Mouse (Mus musculus): ENCODE data around the gene Actl6a. TPM values are rescaled to one million over a fixed set of nuclear protein-coding genes. Genes with fewer than 3 reads are reported as not detected.
"Not testable (repeated sequence)": the region's sequence is repeated elsewhere in the genome, so short reads cannot be mapped to it uniquely, and the experiment has no call there.

The Actl6a gene
- polyA plus RNA-seq, 1 experiment from 2014 or later = 159 TPM

- ATAC-seq (replicated peaks; ENCODE audit: low FRiP score, low TSS enrichment, low read depth) = no peak
- H3K9me3 ChIP-seq (ENCODE audit: control insufficient read depth, low read length) = no peaks in the 10 kb centered on the region
- no peaks in the 10 kb centered on the region for H3K4me1 ChIP-seq (replicated peaks; ENCODE audit: control insufficient read depth, insufficient read depth, low read length)
- WGBS = 94% methylated on average over 6 of the region's 6 CpGs
- no peak overlapping the region for H3K9ac ChIP-seq (ENCODE audit: low read length)
- H3K27ac ChIP-seq (ENCODE audit: low read depth) = no peak overlapping the region
- DNase-seq (ENCODE audit: low spot score) = no peak
- no peak overlapping the region for H3K4me3 ChIP-seq (ENCODE audit: low read depth, low read length)
- H3K36me3 ChIP-seq (ENCODE audit: control insufficient read depth, insufficient read depth, low read length) = peaks cover 70% of the 10 kb centered on the region
- H3K27me3 ChIP-seq (replicated peaks; ENCODE audit: control insufficient read depth, insufficient read depth, low read length) = no peaks in the 10 kb centered on the region
- H3K4me2 ChIP-seq (ENCODE audit: low read length) = no peak overlapping the region
Measured at GRCm38 (mm10) chr3:32745001-32745400, 38.9 kb downstream of the Actl6a start.

- not testable (repeated sequence) for H3K9me3 ChIP-seq (ENCODE audit: control insufficient read depth, low read length); H3K4me3 ChIP-seq (ENCODE audit: low read depth, low read length); ATAC-seq (replicated peaks; ENCODE audit: low FRiP score, low TSS enrichment, low read depth); DNase-seq (ENCODE audit: low spot score); H3K27ac ChIP-seq (ENCODE audit: low read depth); H3K9ac ChIP-seq (ENCODE audit: low read length); H3K4me2 ChIP-seq (ENCODE audit: low read length); H3K4me1 ChIP-seq (replicated peaks; ENCODE audit: control insufficient read depth, insufficient read depth, low read length); H3K27me3 ChIP-seq (replicated peaks; ENCODE audit: control insufficient read depth, insufficient read depth, low read length)
- H3K36me3 ChIP-seq (ENCODE audit: control insufficient read depth, insufficient read depth, low read length) = peaks cover 71% of the 10 kb centered on the region
Measured at GRCm38 (mm10) chr3:32745426-32745825, 39.3 kb downstream of the Actl6a start.

- peaks cover 81% of the 10 kb centered on the region for H3K36me3 ChIP-seq (ENCODE audit: control insufficient read depth, insufficient read depth, low read length)
- no peak overlapping the region for H3K4me3 ChIP-seq (ENCODE audit: low read depth, low read length)
- no peaks in the 10 kb centered on the region for H3K27me3 ChIP-seq (replicated peaks; ENCODE audit: control insufficient read depth, insufficient read depth, low read length)
- 95% methylated on average over 9 of the region's 9 CpGs for WGBS
- no peaks in the 10 kb centered on the region for H3K4me1 ChIP-seq (replicated peaks; ENCODE audit: control insufficient read depth, insufficient read depth, low read length)
- no peak for DNase-seq (ENCODE audit: low spot score)
- no peak overlapping the region for H3K27ac ChIP-seq (ENCODE audit: low read depth)
- no peak overlapping the region for H3K4me2 ChIP-seq (ENCODE audit: low read length)
- no peaks in the 10 kb centered on the region for H3K9me3 ChIP-seq (ENCODE audit: control insufficient read depth, low read length)
- no peak overlapping the region for H3K9ac ChIP-seq (ENCODE audit: low read length)
- no peak for ATAC-seq (replicated peaks; ENCODE audit: low FRiP score, low TSS enrichment, low read depth)
Measured at GRCm38 (mm10) chr3:32748384-32748783, 42.3 kb downstream of the Actl6a start.

- ATAC-seq (replicated peaks; ENCODE audit: low FRiP score, low TSS enrichment, low read depth) (no peak), DNase-seq (ENCODE audit: low spot score) (no peak)
- H3K4me3 ChIP-seq (ENCODE audit: low read depth, low read length) = no peak overlapping the region
- H3K27ac ChIP-seq (ENCODE audit: low read depth) = no peak overlapping the region
- no peaks in the 10 kb centered on the region for H3K4me1 ChIP-seq (replicated peaks; ENCODE audit: control insufficient read depth, insufficient read depth, low read length)
- H3K4me2 ChIP-seq (ENCODE audit: low read length) = no peak overlapping the region
- H3K27me3 ChIP-seq (replicated peaks; ENCODE audit: control insufficient read depth, insufficient read depth, low read length) = no peaks in the 10 kb centered on the region
- no peaks in the 10 kb centered on the region for H3K9me3 ChIP-seq (ENCODE audit: control insufficient read depth, low read length)
- H3K9ac ChIP-seq (ENCODE audit: low read length) = no peak overlapping the region
- H3K36me3 ChIP-seq (ENCODE audit: control insufficient read depth, insufficient read depth, low read length) = peaks cover 81% of the 10 kb centered on the region
- 94% methylated on average over 4 of the region's 4 CpGs for WGBS
Measured at GRCm38 (mm10) chr3:32749820-32750579, 43.9 kb downstream of the Actl6a start.

GRCm38 (mm10) chr3:32754384-32754915 is 48.4 kb downstream of the Actl6a start:
- H3K4me1 ChIP-seq (replicated peaks; ENCODE audit: control insufficient read depth, insufficient read depth, low read length) = no peaks in the 10 kb centered on the region
- H3K36me3 ChIP-seq (ENCODE audit: control insufficient read depth, insufficient read depth, low read length) = peaks cover 45% of the 10 kb centered on the region
- no peak for ATAC-seq (replicated peaks; ENCODE audit: low FRiP score, low TSS enrichment, low read depth)
- no peak overlapping the region for H3K27ac ChIP-seq (ENCODE audit: low read depth)
- H3K9ac ChIP-seq (ENCODE audit: low read length) = no peak overlapping the region
- no peak overlapping the region for H3K4me3 ChIP-seq (ENCODE audit: low read depth, low read length)
- no peak for DNase-seq (ENCODE audit: low spot score)
- WGBS = 95% methylated on average over 3 of the region's 3 CpGs
- no peaks in the 10 kb centered on the region for H3K27me3 ChIP-seq (replicated peaks; ENCODE audit: control insufficient read depth, insufficient read depth, low read length)
- H3K4me2 ChIP-seq (ENCODE audit: low read length) = no peak overlapping the region
- H3K9me3 ChIP-seq (ENCODE audit: control insufficient read depth, low read length) = no peaks in the 10 kb centered on the region

GRCm38 (mm10) chr3:32759212-32759611 is 53.1 kb downstream of the Actl6a start:
- ATAC-seq (replicated peaks; ENCODE audit: low FRiP score, low TSS enrichment, low read depth) (no peak), DNase-seq (ENCODE audit: low spot score) (no peak)
- Histone ChIP-seq H3K4me1 (replicated peaks; ENCODE audit: control insufficient read depth, insufficient read depth, low read length) (no peaks in the 10 kb centered on the region), H3K4me3 (ENCODE audit: low read depth, low read length) (no peak overlapping the region), H3K36me3 (ENCODE audit: control insufficient read depth, insufficient read depth, low read length) (no peaks in the 10 kb centered on the region), H3K27me3 (replicated peaks; ENCODE audit: control insufficient read depth, insufficient read depth, low read length) (no peaks in the 10 kb centered on the region), H3K9me3 (ENCODE audit: control insufficient read depth, low read length) (no peaks in the 10 kb centered on the region), H3K9ac (ENCODE audit: low read length) (no peak overlapping the region), H3K27ac (ENCODE audit: low read depth) (no peak overlapping the region), H3K4me2 (ENCODE audit: low read length) (no peak overlapping the region)
- WGBS = 73% methylated on average over 5 of the region's 5 CpGs

- 60% methylated on average over 8 of the region's 8 CpGs for WGBS
- no peak for DNase-seq (ENCODE audit: low spot score)
- no peaks in the 10 kb centered on the region for H3K36me3 ChIP-seq (ENCODE audit: control insufficient read depth, insufficient read depth, low read length)
Measured at GRCm38 (mm10) chr3:32762962-32763361, 56.9 kb downstream of the Actl6a start.

GRCm38 (mm10) chr3:32763902-32764301 is 57.8 kb downstream of the Actl6a start:
- no peak overlapping the region for H3K9ac ChIP-seq (ENCODE audit: low read length)
- no peak overlapping the region for H3K27ac ChIP-seq (ENCODE audit: low read depth)
- H3K4me2 ChIP-seq (ENCODE audit: low read length) = no peak overlapping the region
- 36% methylated on average over 7 of the region's 7 CpGs for WGBS
- no peak overlapping the region for H3K4me3 ChIP-seq (ENCODE audit: low read depth, low read length)
- no peaks in the 10 kb centered on the region for H3K27me3 ChIP-seq (replicated peaks; ENCODE audit: control insufficient read depth, insufficient read depth, low read length)
- no peaks in the 10 kb centered on the region for H3K36me3 ChIP-seq (ENCODE audit: control insufficient read depth, insufficient read depth, low read length)
- ATAC-seq (replicated peaks; ENCODE audit: low FRiP score, low TSS enrichment, low read depth) = no peak
- H3K4me1 ChIP-seq (replicated peaks; ENCODE audit: control insufficient read depth, insufficient read depth, low read length) = no peaks in the 10 kb centered on the region
- H3K9me3 ChIP-seq (ENCODE audit: control insufficient read depth, low read length) = no peaks in the 10 kb centered on the region
- no peak for DNase-seq (ENCODE audit: low spot score)

More at GRCm38 (mm10) chr3:32762962-32763361, 56.9 kb downstream of the Actl6a start:
- H3K9ac ChIP-seq (ENCODE audit: low read length) = no peak overlapping the region
- no peak for ATAC-seq (replicated peaks; ENCODE audit: low FRiP score, low TSS enrichment, low read depth)
- H3K27me3 ChIP-seq (replicated peaks; ENCODE audit: control insufficient read depth, insufficient read depth, low read length) = no peaks in the 10 kb centered on the region
- no peak overlapping the region for H3K27ac ChIP-seq (ENCODE audit: low read depth)
- no peak overlapping the region for H3K4me3 ChIP-seq (ENCODE audit: low read depth, low read length)
- no peaks in the 10 kb centered on the region for H3K9me3 ChIP-seq (ENCODE audit: control insufficient read depth, low read length)
- no peaks in the 10 kb centered on the region for H3K4me1 ChIP-seq (replicated peaks; ENCODE audit: control insufficient read depth, insufficient read depth, low read length)
- H3K4me2 ChIP-seq (ENCODE audit: low read length) = no peak overlapping the region

- DNase-seq (ENCODE audit: low spot score) (no peak), ATAC-seq (replicated peaks; ENCODE audit: low FRiP score, low TSS enrichment, low read depth) (no peak)
- Histone ChIP-seq H3K36me3 (ENCODE audit: control insufficient read depth, insufficient read depth, low read length) (no peaks in the 10 kb centered on the region), H3K9ac (ENCODE audit: low read length) (no peak overlapping the region), H3K27me3 (replicated peaks; ENCODE audit: control insufficient read depth, insufficient read depth, low read length) (no peaks in the 10 kb centered on the region), H3K4me2 (ENCODE audit: low read length) (no peak overlapping the region), H3K9me3 (ENCODE audit: control insufficient read depth, low read length) (no peaks in the 10 kb centered on the region), H3K4me1 (replicated peaks; ENCODE audit: control insufficient read depth, insufficient read depth, low read length) (no peaks in the 10 kb centered on the region), H3K4me3 (ENCODE audit: low read depth, low read length) (no peak overlapping the region), H3K27ac (ENCODE audit: low read depth) (no peak overlapping the region)
- 64% methylated on average over 2 of the region's 2 CpGs for WGBS
Measured at GRCm38 (mm10) chr3:32770781-32771180, 64.7 kb downstream of the Actl6a start.

All from intestine, embryonic 14.5 days (tissue).